Mouse (Mus musculus): Measurements from ENCODE around the gene Ndufs4.
"Not testable (repeated sequence)": the region's sequence is repeated elsewhere in the genome, so short reads cannot be mapped to it uniquely, and the experiment has no call there.

The Ndufs4 gene

DNA sequence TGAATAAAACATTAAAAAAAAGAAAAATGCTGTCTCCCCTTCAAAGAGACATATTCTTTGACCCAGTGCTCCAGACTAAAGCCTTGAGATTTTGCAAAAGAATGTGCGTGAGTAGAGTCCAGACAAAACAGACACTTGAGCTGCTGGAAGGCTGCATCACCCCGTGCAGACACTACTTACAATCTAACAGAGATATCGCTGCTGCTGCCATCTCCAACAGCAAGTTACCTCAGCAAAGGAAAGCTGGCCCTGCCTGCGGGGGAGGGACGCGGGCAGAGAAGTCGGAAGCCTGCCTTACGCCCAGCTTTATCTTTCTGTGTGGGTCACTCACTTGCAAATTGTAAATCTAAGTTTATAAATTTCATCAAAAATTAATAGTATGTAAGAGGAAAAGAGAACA lies 45.1 kb downstream of the Ndufs4 start:
- in situ Hi-C loops (cut with MboI, MseI): no loop called here

DNA sequence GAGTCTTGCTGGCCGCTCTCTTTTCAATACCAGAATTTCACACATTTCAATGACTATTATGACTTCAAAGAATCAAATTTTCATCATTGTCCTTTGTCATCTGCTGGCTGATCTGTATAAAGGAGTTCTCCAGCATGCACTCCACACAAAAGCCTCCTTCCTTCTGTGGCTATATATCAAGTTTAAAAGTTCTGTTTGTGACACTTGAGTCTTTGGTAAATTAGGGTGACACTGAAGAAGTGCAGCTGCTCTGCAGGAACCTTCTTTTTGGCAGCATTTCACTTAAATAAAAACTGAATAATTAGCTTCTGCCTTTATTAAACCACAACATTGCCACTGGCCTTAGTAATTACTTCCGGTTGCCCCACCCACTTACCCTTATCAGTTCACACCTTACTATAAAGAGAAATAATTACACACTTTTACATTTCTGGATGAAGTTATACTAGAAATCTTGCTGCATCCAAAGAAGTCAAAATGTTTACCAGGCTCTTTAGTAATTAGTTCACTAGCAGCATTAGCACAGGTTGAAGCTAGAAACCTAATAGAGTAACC lies 68.1 kb downstream of the Ndufs4 start:
- in situ Hi-C loops (cut with MboI, MseI): no loop called here

DNA sequence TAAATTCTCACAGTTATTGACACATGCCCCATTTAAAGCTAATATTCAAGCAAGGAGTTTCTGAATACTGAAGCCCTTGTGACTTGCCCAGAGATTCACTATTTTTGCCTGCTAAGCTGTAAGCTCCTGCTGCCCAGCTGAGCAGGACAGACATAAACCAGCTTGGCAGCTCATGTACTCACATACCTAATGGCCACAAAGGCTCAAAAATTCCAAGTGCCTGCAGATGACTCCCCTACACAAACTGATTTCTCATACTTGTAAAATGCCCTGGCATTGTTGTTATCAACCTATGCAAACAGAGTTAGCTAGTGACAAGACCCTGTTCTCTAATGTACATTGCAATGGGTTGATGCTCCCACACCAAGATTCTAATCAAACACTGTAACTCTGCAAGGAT lies 68.9 kb downstream of the Ndufs4 start:
- in situ Hi-C loops (cut with MboI, MseI): no loop called here

DNA sequence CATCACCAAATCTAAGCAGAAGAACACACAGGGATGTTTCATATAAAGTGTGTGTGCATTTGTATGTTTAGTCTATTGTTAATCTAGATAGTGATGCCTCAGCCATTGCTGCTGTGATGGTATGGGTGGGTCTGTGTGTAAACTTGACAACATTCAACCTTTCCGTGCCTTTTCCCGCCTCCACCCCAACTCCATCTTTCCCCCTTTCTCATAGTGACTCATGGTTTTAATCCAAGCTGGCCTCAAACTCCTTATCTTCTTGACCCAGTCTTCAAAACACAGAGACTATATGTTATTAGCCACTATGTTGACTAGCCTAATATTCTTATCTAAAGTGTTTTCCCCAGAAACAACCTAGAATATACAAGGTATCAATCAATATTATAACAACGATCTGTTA lies 72.7 kb downstream of the Ndufs4 start:
- in situ Hi-C loops (cut with MboI, MseI): no loop called here

DNA sequence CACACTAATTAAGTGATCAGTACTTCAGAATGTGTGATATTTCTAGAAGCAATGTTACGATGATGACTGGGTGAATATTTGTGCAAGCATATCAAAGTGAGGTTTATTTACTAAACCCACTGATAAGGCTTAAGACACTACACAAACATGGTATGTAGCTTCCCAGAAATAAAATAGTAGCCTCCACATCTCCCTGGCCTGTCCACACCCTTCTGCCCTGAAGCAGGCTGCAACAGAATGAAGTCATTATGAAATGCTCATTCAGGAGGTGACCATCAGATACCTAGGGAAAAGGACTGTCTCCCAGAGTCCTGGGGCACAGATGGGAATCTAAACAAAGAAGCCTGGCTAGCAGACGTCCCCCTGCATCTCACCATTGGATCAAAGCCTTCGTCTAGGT lies 73.1 kb downstream of the Ndufs4 start:
- in situ Hi-C loops (cut with MboI, MseI): no loop called here

DNA sequence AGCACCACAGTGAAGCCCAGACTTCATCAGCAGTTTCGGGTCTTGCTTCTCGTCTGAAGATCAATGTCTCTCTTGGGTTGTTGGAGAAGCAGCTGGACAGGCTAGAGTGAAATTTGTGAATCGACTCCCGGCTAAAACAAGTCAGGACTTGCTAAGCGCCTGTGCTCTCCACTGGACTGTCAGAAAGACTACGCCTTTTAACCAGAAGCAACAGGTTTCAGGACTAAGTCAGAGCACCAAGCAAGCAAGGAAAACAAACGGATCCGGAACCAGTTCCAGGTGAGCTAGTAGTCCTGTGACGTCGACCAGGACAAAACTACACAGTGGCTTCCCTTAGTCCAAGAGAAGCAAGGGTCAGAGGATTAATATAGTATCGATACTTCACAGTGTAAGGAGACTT lies 77.5 kb downstream of the Ndufs4 start:
- in situ Hi-C loops (cut with MboI, MseI): no loop called here

DNA sequence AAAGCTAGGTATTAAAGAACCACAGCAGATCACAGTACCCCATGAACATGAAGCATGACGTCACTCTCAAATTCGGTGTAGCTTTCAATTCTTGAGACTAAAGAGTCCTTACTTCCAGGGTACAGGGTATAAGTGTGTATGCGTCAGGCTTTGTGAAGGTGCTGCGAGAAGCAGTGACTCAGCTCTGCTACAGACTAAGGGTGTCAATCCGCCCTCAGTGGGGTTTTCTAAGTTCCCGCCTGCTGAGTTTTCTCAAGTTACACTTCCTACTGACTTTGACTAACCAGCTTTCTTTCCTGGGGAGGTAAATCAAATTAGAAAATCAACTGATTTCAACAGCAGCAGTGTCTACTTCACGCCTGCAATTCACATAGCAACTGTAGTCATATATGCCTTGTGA lies 83.4 kb downstream of the Ndufs4 start:
- in situ Hi-C loops (cut with MboI, MseI): loop anchor here (10.0 kb wide), 1 partner anchor 390 kb away; no protein-coding TSS in a partner anchor

DNA sequence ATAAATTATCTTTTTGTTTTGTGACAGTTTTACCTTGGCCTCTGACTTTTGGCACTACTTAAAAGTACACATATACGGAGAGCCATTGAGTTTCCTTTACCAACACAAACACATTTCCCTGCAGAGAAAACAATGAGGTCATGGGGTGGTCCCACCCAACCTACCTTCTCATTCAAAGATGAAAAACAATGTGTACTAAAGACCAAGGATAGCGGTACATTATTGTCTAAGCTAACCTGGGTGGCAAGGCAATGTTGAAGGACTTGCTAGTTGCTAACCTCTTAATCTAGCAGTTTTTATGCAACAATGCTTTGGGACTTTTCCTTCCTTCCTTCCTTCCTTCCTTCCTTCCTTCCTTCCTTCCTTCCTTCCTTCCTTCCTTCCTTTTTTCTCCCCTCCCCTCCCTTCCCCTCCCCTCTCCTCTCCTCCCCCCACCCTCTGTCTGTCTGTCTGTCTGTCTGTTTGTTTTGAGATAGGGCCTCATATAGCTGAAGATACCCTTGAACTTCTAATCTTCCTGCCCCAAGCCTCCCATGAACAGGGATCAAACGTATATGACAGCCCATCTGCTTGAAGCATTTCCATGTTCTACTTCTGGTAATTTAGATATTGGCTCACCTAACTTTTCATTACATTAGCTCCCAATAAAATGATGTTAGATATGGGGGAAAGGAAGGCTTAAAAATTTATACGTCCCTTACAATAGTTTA lies 84.4 kb downstream of the Ndufs4 start:
- in situ Hi-C loops (cut with MboI, MseI): loop anchor here (10.0 kb wide), 1 partner anchor 389 kb away; no protein-coding TSS in a partner anchor

DNA sequence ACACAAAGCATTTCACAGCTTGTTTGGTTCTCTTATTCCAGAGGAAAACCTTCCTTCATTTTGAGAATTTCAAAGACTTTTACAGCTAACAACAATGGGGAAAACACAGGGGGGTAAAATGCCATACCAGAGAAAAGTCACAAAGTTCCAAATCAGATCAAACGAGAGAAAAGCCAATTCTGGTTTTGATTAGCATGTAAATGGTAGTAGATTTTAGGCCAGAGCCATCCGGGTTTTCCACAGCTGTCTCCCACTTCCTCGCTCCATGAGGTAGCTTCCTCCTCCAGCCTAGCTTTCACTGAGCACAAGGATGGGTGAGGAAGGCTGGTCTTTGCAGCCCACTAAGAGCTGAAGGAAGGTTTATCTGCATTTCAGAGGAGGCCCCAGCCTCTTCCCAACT lies 90.3 kb downstream of the Ndufs4 start:
- in situ Hi-C loops (cut with MboI, MseI): no loop called here

DNA sequence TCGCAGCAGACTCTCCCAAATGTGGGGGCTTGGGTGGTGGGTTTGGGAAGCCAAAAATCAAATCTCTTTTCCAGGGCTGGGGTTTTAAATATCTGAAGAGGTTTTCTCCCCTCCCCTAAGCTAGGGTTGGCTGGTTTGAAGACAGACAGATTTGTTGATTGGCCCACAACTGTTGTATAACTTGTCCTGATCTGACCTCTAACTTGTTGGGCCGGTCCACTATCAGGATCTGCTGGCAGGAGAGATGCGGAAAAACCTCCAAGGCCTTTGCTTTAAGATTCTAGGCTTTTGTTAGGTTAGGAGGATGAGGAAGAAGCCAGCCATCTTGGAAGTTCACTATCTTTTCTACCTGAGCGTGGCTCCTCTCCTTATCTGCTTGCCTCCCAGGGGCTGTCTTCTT lies 91.5 kb downstream of the Ndufs4 start:
- in situ Hi-C loops (cut with MboI, MseI): no loop called here

DNA sequence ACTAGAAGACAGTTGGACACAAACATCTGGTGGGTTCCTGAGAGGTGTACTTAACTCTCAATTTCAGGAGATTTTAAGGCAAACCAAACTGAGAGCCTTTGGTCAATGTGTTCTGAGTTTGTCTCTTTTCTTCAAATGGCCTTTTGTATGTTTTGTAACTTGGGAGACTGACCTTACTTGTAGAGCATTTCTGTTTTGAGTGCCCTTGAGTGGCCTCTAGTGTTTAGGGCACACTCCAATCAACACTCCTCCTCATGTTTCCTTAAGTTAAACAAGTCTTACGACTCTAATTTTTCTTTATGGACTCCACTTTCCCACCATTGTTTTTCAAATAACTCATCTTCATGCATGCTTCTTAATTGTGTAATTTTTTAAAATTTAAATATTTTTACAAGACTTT lies 98.6 kb downstream of the Ndufs4 start:
- in situ Hi-C loops (cut with MboI, MseI): no loop called here

DNA sequence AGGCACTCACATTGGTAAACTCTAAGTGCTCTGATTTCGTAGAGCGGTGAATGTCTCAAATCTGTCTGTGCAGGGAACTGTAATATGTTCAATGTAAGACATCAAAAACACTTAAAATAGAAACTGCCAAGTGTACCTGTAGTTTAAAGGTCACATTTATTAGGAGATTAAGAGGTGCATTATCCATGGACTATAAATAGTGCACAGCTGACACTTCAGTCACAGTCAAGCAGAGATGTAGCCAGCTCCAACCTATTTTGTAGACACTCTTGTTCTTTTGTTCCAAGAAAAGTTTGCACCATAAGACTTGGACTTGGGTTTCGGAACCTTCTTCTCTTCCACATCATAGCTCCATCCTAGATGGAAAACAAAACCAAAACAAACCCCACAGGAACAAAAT lies 99.5 kb downstream of the Ndufs4 start:
- in situ Hi-C loops (cut with MboI, MseI): no loop called here

DNA sequence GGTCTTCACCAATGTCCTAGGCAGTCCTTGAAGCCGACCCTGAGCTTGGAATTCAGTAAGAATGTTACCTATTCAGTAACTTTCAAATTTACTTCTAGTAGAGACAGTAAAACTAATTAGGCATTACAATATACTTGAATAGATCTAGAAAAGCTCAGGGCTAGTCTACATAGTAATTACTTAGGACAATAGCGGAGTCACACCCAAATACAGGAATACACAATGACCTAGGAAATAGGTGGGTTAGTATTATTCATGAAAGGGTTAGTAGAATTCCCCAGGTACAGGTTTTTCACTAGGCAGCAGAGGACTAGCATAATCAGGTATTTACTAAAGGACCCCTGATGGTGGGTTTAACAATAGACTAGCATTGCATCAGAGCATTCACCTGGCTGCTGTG lies 109.4 kb downstream of the Ndufs4 start:
- in situ Hi-C loops (cut with MboI, MseI): not testable (repeated sequence)

DNA sequence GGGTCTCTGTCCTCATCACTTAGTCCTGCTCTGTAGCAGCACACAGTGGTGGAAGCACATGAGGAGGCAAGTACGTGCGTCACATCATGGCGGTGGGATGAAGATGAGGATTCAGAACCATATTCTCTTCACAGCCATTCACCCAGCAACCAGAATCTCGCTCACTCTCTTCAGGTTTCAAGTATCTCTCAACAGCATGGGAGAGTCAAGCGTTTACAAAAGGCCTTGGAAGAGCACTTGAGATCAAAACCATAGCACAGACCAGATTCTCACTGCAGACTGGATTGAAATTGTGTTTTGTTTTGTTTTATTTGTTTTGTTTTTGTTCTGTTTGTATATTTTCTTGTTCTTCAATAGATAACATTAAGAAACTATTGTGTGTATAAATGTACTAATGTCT lies 110.8 kb downstream of the Ndufs4 start:
- in situ Hi-C loops (cut with MboI, MseI): no loop called here

DNA sequence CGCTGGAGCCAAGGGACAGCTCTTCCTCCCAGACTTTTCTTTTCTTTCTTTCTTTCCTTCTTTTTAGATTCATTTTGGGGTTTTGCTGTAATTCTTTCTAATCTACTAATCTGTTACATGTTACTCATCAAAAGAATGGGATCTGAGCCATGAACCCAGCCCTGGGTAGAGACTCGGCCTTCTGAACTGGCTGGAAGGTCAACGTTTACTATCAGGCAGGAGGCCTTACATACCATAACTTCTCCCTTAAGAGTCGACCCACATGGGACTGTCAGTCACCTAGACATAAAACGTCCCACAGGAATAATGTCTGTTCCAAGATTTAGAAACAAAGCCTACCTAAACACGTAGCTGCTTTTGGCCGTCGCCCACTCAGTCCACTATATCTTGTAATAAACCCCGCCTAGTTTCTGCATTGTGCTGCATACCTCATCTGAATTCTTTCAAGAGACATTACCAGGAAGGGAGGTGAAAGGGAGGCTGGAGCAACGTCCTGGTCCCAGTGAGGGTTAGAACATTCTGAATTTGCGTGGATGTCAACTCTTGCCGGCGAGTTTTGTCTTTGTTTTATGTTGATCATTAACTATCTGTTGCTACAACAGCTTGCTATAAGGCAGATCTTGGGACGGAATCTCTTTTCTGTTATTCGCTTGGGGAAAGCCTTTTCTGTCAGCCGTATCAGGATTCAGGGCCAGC lies 116.5 kb downstream of the Ndufs4 start:
- in situ Hi-C loops (cut with MboI, MseI): no loop called here

DNA sequence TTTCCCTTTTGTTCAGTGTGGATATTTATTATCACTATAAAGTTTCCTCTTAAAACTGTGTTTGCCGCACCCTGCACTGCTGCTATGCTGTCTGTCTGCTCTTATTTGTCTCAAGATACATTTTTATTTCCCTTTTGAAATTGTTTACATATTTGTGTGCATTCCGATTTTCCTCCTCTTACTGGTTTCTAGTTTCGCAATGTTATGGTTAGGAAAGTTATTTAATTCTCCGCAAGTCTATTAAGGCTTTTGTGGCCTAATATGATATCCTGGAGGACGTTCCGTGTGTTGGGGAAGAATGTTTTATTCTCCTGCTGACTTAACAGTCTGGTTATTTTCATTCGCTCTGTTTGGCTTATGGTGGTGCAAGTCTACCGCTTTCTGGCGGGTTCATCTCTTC lies 120.3 kb downstream of the Ndufs4 start:
- in situ Hi-C loops (cut with MboI, MseI): no loop called here

DNA sequence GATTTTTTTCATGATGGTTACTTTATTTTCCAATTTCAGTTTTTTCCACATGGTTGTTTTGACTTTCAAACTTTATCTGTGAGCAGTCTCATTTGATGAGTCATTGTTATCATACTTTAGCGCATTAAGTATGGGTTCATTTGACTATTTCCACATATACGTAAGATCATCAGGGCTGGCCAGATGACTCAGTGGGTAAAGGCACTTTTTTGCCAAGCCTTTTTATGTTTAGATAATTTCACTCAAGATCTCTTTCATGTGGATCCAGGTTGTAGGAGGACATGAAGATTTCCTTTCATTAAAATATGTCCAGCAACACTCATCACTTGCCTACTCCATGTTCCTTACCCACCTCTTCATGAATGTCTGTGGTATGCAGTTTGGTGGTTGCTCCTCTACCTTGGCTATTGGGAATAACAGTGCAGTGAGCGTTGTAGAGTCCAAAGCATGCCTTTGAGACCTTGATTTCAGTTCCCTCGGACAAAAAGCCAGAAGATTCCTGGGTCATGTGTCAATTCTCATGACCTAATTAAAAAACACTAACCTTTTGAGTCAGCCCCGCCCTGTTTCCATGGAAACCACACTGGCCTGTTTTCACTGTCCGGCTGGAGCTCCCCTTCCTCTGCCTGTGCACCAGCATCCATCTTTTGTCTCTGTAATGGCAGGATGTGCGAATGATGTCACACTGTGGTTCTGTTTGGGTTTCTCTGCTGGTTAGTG lies 127.4 kb downstream of the Ndufs4 start:
- in situ Hi-C loops (cut with MboI, MseI): no loop called here

DNA sequence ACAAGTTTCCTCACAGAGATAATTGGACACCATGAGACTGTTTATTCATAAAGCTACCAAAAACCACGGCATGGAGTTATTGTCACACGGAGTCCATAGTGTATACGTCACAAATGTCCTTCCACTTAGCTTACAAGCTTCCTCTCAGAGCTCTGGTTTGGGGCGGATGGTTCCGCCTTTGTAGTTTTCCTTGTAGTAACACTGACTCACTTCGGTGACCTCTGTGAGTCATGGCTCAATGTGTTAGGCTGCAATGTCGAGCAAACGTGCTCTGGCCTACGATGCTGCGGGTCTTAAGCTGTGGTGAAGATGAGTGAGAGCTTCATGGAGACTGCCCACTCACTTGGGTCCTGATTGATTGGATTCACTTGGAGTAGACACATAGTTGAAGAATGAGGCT lies 133.4 kb downstream of the Ndufs4 start:
- in situ Hi-C loops (cut with MboI, MseI): no loop called here

Data from T-helper 1 cell (primary cell).